Mouse (Mus musculus): Measurements from ENCODE around the gene Gm47969.

The Gm47969 gene

DNA sequence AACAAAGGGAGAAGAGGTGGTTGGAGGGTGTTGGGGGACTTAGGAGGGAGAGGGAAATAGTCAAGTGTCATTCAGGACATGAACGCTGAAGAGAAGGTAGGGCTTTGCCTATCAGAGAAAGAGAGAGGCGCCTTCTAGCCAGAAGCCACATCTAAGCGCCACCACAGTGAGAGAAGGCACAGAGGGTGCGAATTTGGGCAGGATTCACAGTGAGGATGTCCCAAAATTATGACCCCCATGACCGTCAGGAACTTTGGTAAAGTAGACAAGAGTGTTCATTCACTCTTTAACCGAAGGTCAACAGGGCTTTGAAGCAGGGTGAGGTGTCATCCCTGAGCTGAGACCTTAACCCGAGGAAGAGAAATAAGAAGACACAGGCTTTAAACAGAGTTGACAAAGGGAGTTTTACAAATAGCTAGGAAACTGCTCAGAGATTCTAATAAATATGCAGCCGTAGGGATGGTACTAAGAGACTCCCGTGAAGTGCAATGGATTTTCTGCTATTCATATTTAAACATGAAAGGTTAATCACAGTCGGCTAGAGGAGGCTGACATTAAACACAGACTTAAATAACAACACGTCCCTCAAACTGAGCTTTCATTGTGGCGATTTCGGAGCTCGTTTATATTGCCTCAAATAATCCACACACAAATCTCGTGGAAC, 30.9 kb downstream of the Gm47969 start:
- in situ Hi-C loops (cut with MboI, MseI), result no loop called here

- in situ Hi-C loops (cut with MboI, MseI), result no loop called here
Observed at GRCm38 (mm10) chr1:83076190-83076917, 31.6 kb downstream of the Gm47969 start.

- in situ Hi-C loops (cut with MboI, MseI), result no loop called here
Observed at GRCm38 (mm10) chr1:83077016-83077415, 32.3 kb downstream of the Gm47969 start.

DNA sequence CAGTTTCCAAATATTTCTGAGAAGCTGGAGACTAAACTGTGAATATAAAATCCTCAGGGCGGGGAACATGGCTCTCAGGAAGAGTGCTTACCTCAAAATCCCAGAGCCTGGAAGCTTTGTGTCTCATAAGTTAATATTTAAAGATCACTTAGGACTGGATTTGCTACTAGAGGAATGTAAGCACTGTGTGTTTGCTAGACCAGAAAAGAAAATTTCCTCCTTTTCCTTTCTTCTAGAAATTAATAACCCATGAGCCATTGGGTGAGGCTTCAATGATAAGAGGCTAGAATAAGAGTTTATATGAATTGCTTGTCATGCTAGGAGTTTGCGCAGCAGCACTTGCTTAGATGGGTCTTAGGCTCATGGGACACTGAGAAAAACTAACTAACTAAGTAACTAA, 40.1 kb downstream of the Gm47969 start:
- in situ Hi-C loops (cut with MboI, MseI), result no loop called here

DNA sequence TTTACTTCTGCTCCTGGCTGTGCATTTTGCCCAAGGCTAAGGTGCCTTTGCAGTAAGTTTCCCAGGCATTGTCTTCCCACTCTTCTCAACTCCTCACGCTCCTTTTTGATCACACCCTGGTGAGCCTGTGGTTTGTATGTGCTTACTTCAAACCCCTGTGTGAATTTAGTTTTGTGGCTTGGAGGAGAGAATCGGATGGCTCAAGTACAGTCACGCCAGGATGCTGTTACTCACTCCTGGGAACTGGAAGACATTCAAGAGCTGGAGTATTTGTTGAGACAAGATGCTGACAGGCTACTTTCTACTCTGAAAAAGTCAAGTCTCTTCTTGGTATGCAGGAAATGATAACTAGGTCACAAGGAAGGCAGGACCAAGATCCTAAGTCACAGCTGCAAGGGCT, 46.5 kb downstream of the Gm47969 start:
- in situ Hi-C loops (cut with MboI, MseI), result no loop called here
